Mouse (Mus musculus): ENCODE data around the gene 1810013L24Rik.

DNA sequence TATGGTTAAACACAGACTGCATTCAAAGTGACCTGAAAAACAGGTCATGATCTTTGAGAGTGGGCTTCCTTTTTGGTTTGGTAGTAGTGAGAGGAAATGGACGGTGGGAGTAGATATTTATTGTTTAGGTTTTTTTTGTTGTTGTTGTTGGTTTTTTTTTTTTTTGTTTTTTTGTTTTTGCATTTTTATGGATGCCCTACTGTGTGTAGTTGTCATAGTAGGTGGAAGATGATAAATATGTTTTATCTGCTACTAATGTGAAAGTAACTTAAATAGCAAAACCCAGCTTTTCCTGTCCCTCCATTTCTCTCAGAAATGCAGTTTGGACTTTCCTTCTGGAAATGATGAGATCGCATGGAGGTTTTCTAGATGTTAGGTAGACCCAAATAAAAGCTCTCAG lies 26.9 kb downstream of the 1810013L24Rik start:
- no peak for TF ChIP-seq CEBPB (IDR thresholded peaks at IDR 0.05; ENCODE audit: low read depth)
- no peak for TF ChIP-seq CTCF (IDR thresholded peaks at IDR 0.05; ENCODE audit: control insufficient read depth, insufficient read depth, insufficient read length)
- TF ChIP-seq MYOD1 (IDR thresholded peaks at IDR 0.05; ENCODE audit: control insufficient read depth, insufficient read length, low read depth): no peak
- TF ChIP-seq MYOG (IDR thresholded peaks at IDR 0.05; ENCODE audit: control insufficient read depth, extremely low read depth, insufficient read length): no peak
- no peak for TF ChIP-seq MAX (IDR thresholded peaks at IDR 0.05)
- TF ChIP-seq USF1 (IDR thresholded peaks at IDR 0.05; ENCODE audit: low read depth): no peak
